Mouse (Mus musculus): ENCODE measurements at regions not wholly inside any gene's neighbourhood (a gene's known extent, or its start where the extent isn't known, plus 50 kb on each side); places are given as distances from the start of the nearest gene placed in this dataset.

- no peak for DNase-seq (ENCODE audit: low spot score in 2 of 2)
- intact Hi-C loops (cut with DNase I): no loop called here
These were observed 213.2 kb downstream of the Tex36 start for GRCm38 (mm10) chr7:133388716-133389115.

- intact Hi-C loops (cut with DNase I): no loop called here
- DNase-seq (ENCODE audit: low spot score in 2 of 2): no peak
These were observed 219.8 kb downstream of the Tex36 start for GRCm38 (mm10) chr7:133382032-133382712.

DNA sequence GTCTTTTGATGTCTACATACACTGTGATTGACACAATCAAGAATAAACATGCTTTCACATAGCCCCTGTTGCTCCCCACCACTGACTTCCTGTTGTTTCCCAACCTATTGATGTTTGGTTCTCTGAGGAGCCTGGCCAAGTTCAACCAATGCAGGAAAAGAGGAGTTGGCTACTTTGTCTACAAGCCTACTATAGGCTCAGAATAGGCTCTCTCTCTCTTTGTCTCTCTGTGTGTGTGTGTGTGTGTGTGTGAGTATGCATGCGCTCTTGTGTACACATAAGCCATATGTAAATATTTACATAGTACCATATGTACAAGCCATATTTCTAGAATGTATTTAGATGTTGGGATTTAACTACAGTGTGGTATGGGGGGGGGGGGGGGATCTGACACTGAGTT, 222.6 kb downstream of the Tex36 start:
- DNase-seq (ENCODE audit: low spot score in 2 of 2): no peak
- intact Hi-C loops (cut with DNase I): no loop called here

DNA sequence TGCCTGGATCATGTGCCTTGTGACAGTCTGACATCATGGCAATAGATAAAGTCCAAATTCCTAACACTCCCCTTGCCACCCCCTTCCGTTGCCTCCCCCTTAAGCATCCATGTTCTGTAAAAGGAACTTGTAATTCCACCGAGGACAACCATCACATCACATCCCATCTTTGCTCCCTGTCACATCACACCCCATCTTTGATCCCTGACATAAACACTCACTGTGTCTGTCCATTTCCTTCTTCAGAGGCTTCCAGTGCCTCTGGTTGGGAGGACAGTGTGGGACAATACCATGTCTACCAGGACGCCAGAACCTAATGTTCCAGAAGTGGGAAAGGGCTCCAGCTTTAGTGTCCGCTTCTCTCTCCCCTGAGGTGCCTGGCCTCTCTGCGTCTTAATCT, 223.6 kb downstream of the Tex36 start:
- intact Hi-C loops (cut with DNase I): no loop called here
- DNase-seq (ENCODE audit: low spot score in 2 of 2): no peak

GRCm38 (mm10) chr7:133376833-133377484, 225.0 kb downstream of the Tex36 start:
- intact Hi-C loops (cut with DNase I): no loop called here
- no peak for DNase-seq (ENCODE audit: low spot score in 2 of 2)

DNA sequence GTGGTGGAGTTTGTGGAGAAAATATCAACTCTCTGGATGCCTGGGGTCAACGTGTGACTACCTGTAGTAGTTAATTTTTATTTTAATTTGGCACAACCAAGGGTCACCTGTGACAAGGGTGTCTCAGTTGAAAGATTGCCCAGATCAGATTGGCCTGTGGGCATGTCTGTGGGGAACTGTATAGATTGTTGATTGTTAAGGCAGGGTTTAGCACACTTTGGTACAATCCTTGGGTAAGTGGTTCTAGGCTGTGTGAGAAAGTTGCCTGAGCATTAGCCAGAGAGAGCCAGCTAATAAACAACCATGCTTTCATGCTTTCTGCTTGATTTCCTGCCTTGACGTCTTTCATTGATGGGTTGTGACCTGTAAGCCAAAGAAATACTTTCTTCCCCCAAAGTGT, 229.3 kb downstream of the Tex36 start:
- intact Hi-C loops (cut with DNase I): no loop called here
- DNase-seq (ENCODE audit: low spot score in 2 of 2): no peak

DNA sequence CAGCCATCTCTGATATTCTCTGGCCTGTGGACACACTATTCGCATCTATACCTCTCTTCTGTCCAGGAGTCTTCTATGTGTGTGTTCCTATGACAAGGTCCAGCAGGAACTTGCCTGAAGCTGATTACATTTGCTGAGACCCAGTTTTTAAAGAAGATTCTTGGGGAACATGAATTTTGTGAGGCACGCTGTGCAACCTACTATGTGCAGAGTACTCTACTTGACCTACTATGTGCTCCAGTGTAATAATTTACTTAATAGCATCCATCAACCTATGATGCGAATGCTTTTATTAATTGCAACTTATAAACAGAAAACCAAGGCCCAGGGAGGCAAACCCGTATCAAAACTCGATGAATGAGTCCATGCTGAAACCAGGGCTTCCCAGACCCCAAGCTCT, 231.4 kb downstream of the Tex36 start:
- no peak for DNase-seq (ENCODE audit: low spot score in 2 of 2)
- intact Hi-C loops (cut with DNase I): no loop called here

DNA sequence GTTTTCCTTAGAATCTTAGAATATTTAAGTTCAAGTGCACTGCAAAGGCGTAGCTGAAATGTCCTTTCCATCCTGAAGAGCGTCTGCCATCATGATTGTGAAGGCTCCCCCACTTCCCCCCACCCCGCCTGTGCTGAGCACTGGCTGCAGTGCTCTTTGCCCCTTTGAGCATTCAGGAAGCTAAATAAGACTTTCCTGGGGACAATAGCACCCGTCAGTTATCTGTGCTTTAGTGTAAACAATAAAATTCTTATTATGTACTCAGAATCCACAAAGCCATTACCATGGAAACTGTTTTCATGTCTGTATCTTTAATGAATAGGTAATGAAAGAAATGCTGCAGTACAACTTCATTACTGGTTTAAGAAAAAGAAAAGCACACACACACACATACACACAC, 237.4 kb downstream of the Tex36 start:
- intact Hi-C loops (cut with DNase I): no loop called here
- DNase-seq (ENCODE audit: low spot score in 2 of 2): no peak

DNA sequence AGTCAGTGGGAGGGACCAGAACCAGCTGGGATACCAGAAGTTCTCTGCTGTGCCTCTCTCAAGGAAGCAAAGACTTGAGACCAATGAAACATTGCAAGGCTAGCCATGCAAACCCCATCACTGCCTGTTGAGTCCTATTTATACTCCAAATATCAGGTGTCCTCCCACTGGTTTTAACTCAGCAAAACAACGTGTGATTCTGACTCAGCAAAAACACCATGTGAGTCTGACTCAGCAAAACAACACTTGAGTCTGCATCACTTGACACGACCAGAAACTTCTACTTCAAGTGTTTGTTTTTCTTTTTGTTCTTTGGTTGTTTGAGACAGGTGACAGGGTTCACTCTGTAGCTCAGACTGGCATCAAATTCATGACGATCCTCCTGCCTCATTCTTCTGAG, 204.6 kb upstream of the Ctbp2 start:
- intact Hi-C loops (cut with DNase I): no loop called here
- no peak for DNase-seq (ENCODE audit: low spot score in 2 of 2)

DNA sequence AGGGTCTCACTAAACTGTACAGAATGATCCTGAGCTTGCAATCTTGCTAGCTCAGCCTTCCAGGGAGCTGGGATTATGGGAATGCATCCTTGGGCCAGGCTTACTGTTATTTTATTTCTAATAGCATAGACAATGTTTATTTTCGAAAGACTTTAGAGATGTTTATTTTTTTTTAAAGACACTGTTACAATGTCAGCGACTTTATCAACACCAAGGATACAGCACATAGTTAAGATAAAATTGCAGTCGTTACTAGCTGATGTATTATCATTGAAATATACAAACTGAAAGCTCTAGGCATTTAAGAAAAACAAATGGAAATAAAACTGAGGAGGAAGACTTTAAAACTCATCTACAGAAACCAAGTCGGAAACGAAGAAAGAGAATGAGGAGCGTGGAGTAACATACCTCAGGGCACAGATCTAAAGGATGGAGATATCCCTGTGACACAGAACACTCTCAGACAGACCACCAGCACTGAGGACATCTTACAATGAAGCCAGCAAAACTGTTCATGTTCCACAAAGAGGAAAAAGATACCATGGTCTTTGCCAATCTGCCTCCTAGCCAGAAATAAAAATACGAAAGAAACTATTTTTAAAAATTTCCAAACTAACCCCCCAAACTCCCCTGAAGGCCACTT, 201.5 kb upstream of the Ctbp2 start:
- no peak for DNase-seq (ENCODE audit: low spot score in 2 of 2)
- intact Hi-C loops (cut with DNase I): no loop called here

- intact Hi-C loops (cut with DNase I): no loop called here
These were observed 199.8 kb upstream of the Ctbp2 start for GRCm38 (mm10) chr7:133323955-133324354.

DNA sequence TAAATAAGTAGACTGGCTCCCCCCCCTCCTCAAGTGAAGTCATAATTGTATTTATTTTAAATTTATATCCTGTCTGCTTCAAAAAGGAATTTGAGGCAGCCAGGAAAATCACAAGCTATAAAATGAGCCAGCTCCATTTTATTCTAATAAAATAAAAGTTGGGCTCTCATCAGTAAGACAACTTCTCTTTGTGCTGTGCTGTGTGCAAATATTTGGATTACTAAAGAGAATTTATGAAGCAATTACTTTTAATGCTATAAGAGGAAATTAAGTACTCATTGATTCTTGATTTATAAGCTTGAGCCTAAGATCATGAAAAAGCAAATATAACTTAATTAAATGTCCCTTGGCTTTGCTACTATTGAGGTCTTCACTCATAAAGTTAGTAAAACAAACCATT, 193.4 kb upstream of the Ctbp2 start:
- intact Hi-C loops (cut with DNase I): no loop called here

More at GRCm38 (mm10) chr7:133323955-133324354, 199.8 kb upstream of the Ctbp2 start:
- DNase-seq (ENCODE audit: low spot score in 2 of 2): no peak

GRCm38 (mm10) chr7:133316701-133317475, 192.7 kb upstream of the Ctbp2 start:
- no peak for DNase-seq (ENCODE audit: low spot score in 2 of 2)
- intact Hi-C loops (cut with DNase I): no loop called here

More for the DNA sequence above, 193.4 kb upstream of the Ctbp2 start:
- DNase-seq (ENCODE audit: low spot score in 2 of 2): no peak

GRCm38 (mm10) chr7:133315197-133316029, 191.3 kb upstream of the Ctbp2 start:
- intact Hi-C loops (cut with DNase I): no loop called here
- no peak for DNase-seq (ENCODE audit: low spot score in 2 of 2)

- intact Hi-C loops (cut with DNase I): no loop called here
- DNase-seq (ENCODE audit: low spot score in 2 of 2): no peak
These were observed 189.0 kb upstream of the Ctbp2 start for GRCm38 (mm10) chr7:133313115-133313514.

DNA sequence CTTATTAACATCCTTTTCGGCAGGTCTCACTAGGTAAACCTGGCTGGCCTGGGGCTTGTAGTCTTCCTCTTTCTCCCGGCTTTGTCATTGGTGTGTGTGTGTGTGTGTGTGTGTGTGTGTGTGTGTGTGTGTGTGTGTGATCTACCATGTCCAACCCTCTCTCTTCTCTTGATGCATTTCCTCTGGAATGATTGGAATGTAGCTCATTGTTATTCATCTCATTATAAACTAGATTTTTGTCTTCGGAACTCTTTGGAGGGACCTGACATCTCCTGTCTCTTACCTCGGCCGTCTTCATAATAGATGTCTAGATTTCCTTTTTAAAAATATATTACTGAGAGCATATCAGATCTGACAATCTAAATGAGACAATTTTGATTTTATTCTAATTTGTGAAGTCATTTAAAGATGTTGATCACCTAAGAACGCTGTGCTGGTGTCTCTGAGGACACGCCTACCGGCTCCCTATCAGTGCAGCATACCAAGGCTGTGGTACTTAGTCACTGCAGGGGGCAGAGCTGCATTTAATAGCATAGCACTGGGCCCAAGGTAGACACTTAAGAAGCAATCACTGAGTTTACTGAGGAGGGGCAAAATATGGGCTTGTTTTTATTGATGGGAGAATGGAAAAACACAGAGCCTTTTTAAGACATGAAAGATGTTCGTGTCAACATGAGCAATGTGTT, 187.1 kb upstream of the Ctbp2 start:
- intact Hi-C loops (cut with DNase I): no loop called here
- DNase-seq (ENCODE audit: low spot score in 2 of 2): no peak

DNA sequence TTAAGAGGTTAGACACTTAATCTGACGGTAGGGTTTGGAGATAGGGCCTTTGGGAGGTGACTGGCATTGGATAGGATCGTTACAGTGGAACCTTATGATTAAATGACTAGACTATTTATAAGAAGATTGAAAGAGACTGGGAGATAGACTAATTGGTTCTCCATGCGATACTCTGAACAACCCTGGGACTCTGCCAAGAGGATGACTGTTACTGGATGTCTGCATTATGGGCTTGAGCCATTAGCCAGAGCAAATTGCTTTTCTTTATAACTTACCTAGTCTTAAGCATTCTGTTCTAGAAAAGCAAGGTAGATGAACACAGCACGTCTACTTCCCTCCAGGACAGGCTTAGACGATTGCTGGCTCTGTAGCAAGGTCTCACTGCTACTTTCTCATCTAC, 180.3 kb upstream of the Ctbp2 start:
- no peak for DNase-seq (ENCODE audit: low spot score in 2 of 2)
- intact Hi-C loops (cut with DNase I): no loop called here

- intact Hi-C loops (cut with DNase I): no loop called here
- DNase-seq (ENCODE audit: low spot score in 2 of 2): no peak
These were observed 166.3 kb upstream of the Ctbp2 start for GRCm38 (mm10) chr7:133290471-133290870.

GRCm38 (mm10) chr7:133288236-133288635, 164.1 kb upstream of the Ctbp2 start:
- DNase-seq (ENCODE audit: low spot score in 2 of 2): peak; percentile 43 to 50
- intact Hi-C loops (cut with DNase I): no loop called here

Data from left cerebral cortex, postnatal 36 days (tissue).